Mouse (Mus musculus) hindbrain, embryonic 12.5 days (tissue): ENCODE measurements around the gene Esrrg. TPM values are rescaled to one million over a fixed set of nuclear protein-coding genes. Genes with fewer than 3 reads are reported as not detected.

ENCODE experiments used
- ATAC-seq: fragments of 200-750 bp; cut with Nextera tagmentation; 2 replicates; pipeline ENCODE4 v1.8.0; 2017; ENCODE audit warnings: moderate TSS enrichment; ENCODE audit not compliant: low FRiP score
- H3K27ac ChIP-seq: fragments of 300-500 bp; sonication (generic); 2 replicates; pipeline ENCODE4 v1.5.1; 2016; ENCODE audit warnings: mild to moderate bottlenecking
- H3K27me3 ChIP-seq: fragments of 300-500 bp; sonication (generic); 2 replicates; pipeline ENCODE4 v1.6.1; 2016; ENCODE audit warnings: mild to moderate bottlenecking
- H3K36me3 ChIP-seq: fragments of 300-500 bp; sonication (generic); 2 replicates; pipeline ENCODE4 v1.6.1; 2016; ENCODE audit warnings: mild to moderate bottlenecking
- H3K4me1 ChIP-seq: fragments of 300-500 bp; sonication (generic); 2 replicates; pipeline ENCODE4 v1.6.1; 2016
- H3K4me2 ChIP-seq: fragments of 300-500 bp; sonication (generic); replicated peaks from 2 replicates; pipeline ENCODE4 v1.6.1; 2016; ENCODE audit warnings: mild to moderate bottlenecking
- H3K4me3 ChIP-seq: fragments of 300-500 bp; sonication (generic); 2 replicates; pipeline ENCODE4 v1.5.1; 2016; ENCODE audit warnings: mild to moderate bottlenecking
- H3K9ac ChIP-seq: fragments of 300-500 bp; sonication (generic); 2 replicates; pipeline ENCODE4 v1.6.1; 2016; ENCODE audit warnings: mild to moderate bottlenecking, moderate library complexity
- H3K9me3 ChIP-seq: fragments of 300-500 bp; sonication (generic); replicated peaks from 2 replicates; pipeline ENCODE4 v1.6.1; 2016; ENCODE audit warnings: mild to moderate bottlenecking
- WGBS: fragments of 180-500 bp; shearing (Covaris S2); methylation state at CpG from one replicate; pipeline ENCODE4 v1.1.7; 2016; 5-methylcytosine and 5-hydroxymethylcytosine counted together
- polyA plus RNA-seq: library from polyadenylated mRNA; unstranded; fragments of >200 nt; fragmentation: Nextera tagmentation; extraction: Ambion mirVana; gene quantifications from 2 replicates; pipeline ENCODE4 v1.2.1, GENCODE M21; 2016

Gene Esrrg
- polyA plus RNA-seq, 1 experiment from 2014 or later: 19.3 TPM

- peak overlapping the region; percentile 79 for H3K4me2 ChIP-seq
- whole genome bisulfite sequencing: under 1% methylated on average over 72 of the region's 72 CpGs
- peak overlapping the region; percentile 43 for H3K4me3 ChIP-seq
- H3K9ac ChIP-seq: peak overlapping the region; percentile 61
- no peaks in the 10 kb centered on the region for H3K9me3 ChIP-seq
- H3K36me3 ChIP-seq: no peaks in the 10 kb centered on the region
- peaks cover 52% of the 10 kb centered on the region for H3K4me1 ChIP-seq
- 0 out of 2 replicates have a peak, but pooled peaks have one; percentile 35 for ATAC-seq
- H3K27ac ChIP-seq: no peak overlapping the region
- H3K27me3 ChIP-seq: peaks cover 75% of the 10 kb centered on the region
These were observed 646 bp downstream of the Esrrg start for GRCm38 (mm10) chr1:187609021-187609852.

DNA sequence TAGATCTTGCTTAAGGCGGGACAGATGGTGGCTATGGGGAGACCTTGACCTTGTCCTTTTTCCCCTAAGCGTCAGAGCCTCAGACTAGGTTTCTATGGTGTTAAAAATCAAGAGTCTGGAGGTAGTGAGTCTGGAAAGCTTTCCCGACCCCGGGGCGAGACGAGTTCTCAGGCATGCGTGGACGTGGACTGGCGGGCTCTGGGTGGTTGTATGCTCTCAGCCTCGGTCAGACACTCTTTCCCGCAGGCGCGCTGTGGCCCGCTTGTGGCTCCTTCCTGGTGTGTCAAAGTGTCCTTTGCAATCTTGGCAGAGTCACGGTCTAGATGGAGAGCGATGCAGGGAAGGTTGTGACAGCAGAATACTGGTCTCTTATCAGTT, 1.3 kb downstream of the Esrrg start:
- Histone ChIP-seq H3K4me1 (peaks cover 47% of the 10 kb centered on the region), H3K9ac (peak overlapping the region; percentile 61; the same call in 1 of the 2 replicates), H3K36me3 (no peaks in the 10 kb centered on the region), H3K4me2 (peak overlapping the region; percentile 79), H3K27ac (no peak overlapping the region), H3K9me3 (no peaks in the 10 kb centered on the region), H3K4me3 (peak overlapping the region; percentile 43), H3K27me3 (peaks cover 71% of the 10 kb centered on the region)
- no peak for ATAC-seq
- WGBS: 2% methylated on average over 16 of the region's 16 CpGs

DNA sequence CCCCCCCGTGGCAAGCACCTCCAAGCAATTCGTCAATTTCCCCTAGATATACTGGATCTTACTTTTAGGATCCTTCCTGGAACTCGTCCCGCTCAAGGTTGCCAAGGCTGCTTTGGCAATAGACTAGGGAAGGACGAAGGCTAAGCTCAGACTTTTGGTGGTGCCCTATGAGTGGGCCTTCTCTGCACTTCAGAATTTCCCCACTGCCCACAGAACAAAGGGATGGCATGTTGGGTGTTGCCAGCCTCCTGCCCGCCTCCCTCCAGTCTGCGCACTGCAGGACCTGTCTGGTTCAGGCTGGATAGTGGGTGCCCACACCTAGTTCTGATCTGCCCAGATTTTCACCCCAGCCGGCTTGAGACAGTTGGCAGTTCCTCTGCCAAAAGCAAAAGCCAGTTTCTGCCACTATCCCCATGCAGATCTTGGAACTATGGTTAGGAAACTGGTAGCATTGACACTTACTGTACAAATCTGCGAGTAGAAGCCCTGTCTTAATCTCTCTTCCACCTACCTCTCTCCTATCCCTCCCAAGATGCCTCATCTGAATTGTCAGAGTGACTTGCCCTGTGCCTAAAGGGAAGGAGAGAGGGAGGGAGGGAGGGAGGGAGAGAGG, 1.9 kb downstream of the Esrrg start:
- Histone ChIP-seq H3K27me3 (peaks cover 68% of the 10 kb centered on the region), H3K36me3 (no peaks in the 10 kb centered on the region), H3K9ac (no peak overlapping the region), H3K4me3 (no peak overlapping the region), H3K27ac (no peak overlapping the region), H3K4me2 (peak overlapping the region; percentile 79), H3K9me3 (no peaks in the 10 kb centered on the region), H3K4me1 (peaks cover 43% of the 10 kb centered on the region)
- no peak for ATAC-seq
- WGBS: 30% methylated on average over 8 of the region's 9 CpGs

GRCm38 (mm10) chr1:187611925-187612324, 3.3 kb downstream of the Esrrg start:
- Histone ChIP-seq H3K36me3 (no peaks in the 10 kb centered on the region), H3K9me3 (no peaks in the 10 kb centered on the region), H3K9ac (no peak overlapping the region), H3K27ac (no peak overlapping the region), H3K4me2 (no peak overlapping the region), H3K27me3 (peaks cover 54% of the 10 kb centered on the region), H3K4me1 (peaks cover 29% of the 10 kb centered on the region), H3K4me3 (no peak overlapping the region)
- no peak for ATAC-seq
- 38% methylated on average over 5 of the region's 5 CpGs for WGBS

DNA sequence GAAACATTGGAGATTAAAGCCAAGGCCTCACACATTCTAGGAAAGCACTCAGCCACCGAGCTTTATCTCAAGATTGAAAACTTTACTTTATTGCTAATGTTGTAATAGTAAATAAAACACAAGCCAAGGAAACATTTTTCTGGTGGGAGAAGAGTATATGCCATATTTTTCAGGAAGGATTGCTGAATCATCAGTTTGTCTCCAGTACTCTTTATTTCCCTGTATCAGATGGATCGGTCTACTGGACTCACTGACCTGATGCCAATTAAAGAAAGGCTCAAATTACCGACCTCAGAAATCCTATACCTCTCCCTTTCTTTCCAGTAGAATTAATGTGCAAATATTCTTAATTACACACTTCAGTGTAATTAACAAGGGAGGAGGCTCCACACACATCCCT, 4.7 kb downstream of the Esrrg start:
- no peak overlapping the region for H3K27ac ChIP-seq
- peaks cover 16% of the 10 kb centered on the region for H3K4me1 ChIP-seq
- no peak overlapping the region for H3K4me2 ChIP-seq
- H3K9me3 ChIP-seq: no peaks in the 10 kb centered on the region
- no peaks in the 10 kb centered on the region for H3K36me3 ChIP-seq
- ATAC-seq: no peak
- H3K4me3 ChIP-seq: no peak overlapping the region
- WGBS: 80% methylated on average over 3 of the region's 3 CpGs
- H3K9ac ChIP-seq: no peak overlapping the region
- peaks cover 40% of the 10 kb centered on the region for H3K27me3 ChIP-seq

DNA sequence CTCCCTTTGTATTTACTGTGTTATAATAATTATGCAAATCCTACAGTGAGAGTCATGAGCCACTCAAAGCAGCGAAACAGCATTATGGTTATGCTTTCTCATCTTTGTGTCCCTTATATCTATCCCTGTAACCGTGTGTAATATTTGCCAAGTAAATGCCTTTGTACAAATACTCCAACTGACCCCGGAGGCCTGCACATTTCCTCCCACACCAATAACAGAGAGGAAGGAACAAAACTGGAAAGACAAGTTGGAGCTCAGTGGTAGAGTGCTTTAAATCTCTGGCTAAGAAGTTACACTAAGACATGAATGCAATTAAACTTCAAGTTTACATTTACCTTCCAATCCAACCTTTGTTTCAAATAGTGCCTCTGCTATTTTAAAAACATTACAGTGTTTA, 15.4 kb downstream of the Esrrg start:
- Histone ChIP-seq H3K9ac (no peak overlapping the region), H3K9me3 (no peaks in the 10 kb centered on the region), H3K4me3 (no peak overlapping the region), H3K4me1 (no peaks in the 10 kb centered on the region), H3K36me3 (no peaks in the 10 kb centered on the region), H3K27me3 (no peaks in the 10 kb centered on the region), H3K27ac (no peak overlapping the region), H3K4me2 (no peak overlapping the region)
- WGBS: 85% methylated on average over 3 of the region's 3 CpGs
- no peak for ATAC-seq

DNA sequence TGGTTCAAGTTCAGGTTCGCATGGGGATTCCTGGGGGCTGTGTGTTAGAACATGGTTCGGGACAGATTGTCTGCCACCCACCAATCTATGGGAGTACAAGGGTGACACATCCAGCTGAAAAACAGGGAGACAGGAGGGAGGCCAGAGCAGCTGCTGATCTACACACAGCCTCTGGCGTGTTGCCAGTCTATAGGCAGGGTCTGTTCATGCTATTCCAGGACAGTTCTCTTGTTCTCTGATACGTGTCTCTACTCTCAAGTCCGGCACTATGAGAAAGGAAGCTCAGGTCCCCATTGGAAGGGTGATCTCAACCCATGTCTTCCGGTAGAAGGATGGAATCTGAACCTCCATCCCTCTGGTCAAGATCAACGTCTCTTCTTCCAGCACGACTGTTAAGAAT, 21.8 kb downstream of the Esrrg start:
- ATAC-seq: no peak
- Histone ChIP-seq H3K27ac (no peak overlapping the region), H3K4me2 (no peak overlapping the region), H3K4me3 (no peak overlapping the region), H3K9ac (no peak overlapping the region), H3K36me3 (no peaks in the 10 kb centered on the region), H3K9me3 (no peaks in the 10 kb centered on the region), H3K4me1 (no peaks in the 10 kb centered on the region), H3K27me3 (no peaks in the 10 kb centered on the region)
- WGBS: 87% methylated on average over 8 of the region's 8 CpGs

- ATAC-seq: no peak
- no peak overlapping the region for H3K4me3 ChIP-seq
- no peak overlapping the region for H3K4me2 ChIP-seq
- H3K27me3 ChIP-seq: no peaks in the 10 kb centered on the region
- H3K4me1 ChIP-seq: no peaks in the 10 kb centered on the region
- no peaks in the 10 kb centered on the region for H3K9me3 ChIP-seq
- no peaks in the 10 kb centered on the region for H3K36me3 ChIP-seq
- no peak overlapping the region for H3K27ac ChIP-seq
- H3K9ac ChIP-seq: no peak overlapping the region
- 65% methylated on average over 8 of the region's 8 CpGs for WGBS
These were observed 22.9 kb downstream of the Esrrg start for GRCm38 (mm10) chr1:187631486-187631885.

- WGBS: 80% methylated on average over 8 of the region's 8 CpGs
- Histone ChIP-seq H3K27me3 (no peaks in the 10 kb centered on the region), H3K4me1 (no peaks in the 10 kb centered on the region), H3K9me3 (no peaks in the 10 kb centered on the region), H3K4me2 (no peak overlapping the region), H3K27ac (no peak overlapping the region), H3K36me3 (no peaks in the 10 kb centered on the region), H3K9ac (no peak overlapping the region), H3K4me3 (no peak overlapping the region)
- ATAC-seq: no peak
These were observed 36.7 kb downstream of the Esrrg start for GRCm38 (mm10) chr1:187645258-187645657.

DNA sequence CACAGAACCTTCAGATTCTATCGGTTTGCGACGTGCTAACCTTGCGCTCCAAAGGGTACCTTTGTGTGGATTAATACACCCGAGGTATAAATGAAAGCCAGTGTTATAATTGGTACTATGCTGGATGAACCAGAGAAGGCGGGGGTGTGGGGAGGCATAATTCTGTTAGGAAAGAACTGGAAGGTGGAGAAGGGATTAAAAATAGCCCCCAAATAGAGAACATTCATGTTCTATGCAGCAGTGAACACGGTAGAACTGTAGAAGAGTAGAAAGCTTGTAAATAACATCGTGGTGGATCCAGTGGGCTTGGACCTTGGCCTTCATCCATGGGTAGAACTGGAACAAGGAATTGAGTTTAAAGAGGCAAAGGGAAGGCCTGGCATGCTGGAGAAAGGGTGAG, 40.0 kb downstream of the Esrrg start:
- Histone ChIP-seq H3K27me3 (no peaks in the 10 kb centered on the region), H3K9me3 (no peaks in the 10 kb centered on the region), H3K4me1 (peaks cover 10% of the 10 kb centered on the region), H3K27ac (no peak overlapping the region), H3K4me2 (no peak overlapping the region), H3K4me3 (no peak overlapping the region), H3K9ac (no peak overlapping the region), H3K36me3 (no peaks in the 10 kb centered on the region)
- 88% methylated on average over 8 of the region's 8 CpGs for WGBS
- no peak for ATAC-seq

DNA sequence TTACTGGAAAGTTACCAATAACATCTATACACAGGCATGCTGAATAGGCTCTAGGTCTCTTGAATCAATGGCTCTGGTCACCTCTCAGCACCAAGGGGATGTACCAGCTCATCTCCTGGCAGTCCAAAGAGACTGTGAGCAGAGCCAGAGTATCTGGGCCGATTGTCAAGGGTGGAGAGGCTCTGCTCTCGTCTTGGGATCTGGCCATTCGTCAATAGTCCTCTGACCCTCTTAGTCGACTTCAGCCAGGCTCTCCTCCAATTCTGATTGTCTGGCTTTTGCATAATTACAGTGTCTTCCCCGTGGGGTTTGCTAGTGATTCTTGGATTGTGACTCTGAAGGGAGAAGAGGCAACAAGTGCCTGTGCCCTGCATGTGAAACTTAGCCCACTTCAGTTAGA, 41.3 kb downstream of the Esrrg start:
- 50% methylated on average over 5 of the region's 5 CpGs for WGBS
- H3K4me2 ChIP-seq: no peak overlapping the region
- H3K9ac ChIP-seq: no peak overlapping the region
- H3K4me1 ChIP-seq: peaks cover 10% of the 10 kb centered on the region
- no peak overlapping the region for H3K4me3 ChIP-seq
- H3K27me3 ChIP-seq: no peaks in the 10 kb centered on the region
- H3K27ac ChIP-seq: no peak overlapping the region
- H3K9me3 ChIP-seq: no peaks in the 10 kb centered on the region
- ATAC-seq: no peak
- no peaks in the 10 kb centered on the region for H3K36me3 ChIP-seq

DNA sequence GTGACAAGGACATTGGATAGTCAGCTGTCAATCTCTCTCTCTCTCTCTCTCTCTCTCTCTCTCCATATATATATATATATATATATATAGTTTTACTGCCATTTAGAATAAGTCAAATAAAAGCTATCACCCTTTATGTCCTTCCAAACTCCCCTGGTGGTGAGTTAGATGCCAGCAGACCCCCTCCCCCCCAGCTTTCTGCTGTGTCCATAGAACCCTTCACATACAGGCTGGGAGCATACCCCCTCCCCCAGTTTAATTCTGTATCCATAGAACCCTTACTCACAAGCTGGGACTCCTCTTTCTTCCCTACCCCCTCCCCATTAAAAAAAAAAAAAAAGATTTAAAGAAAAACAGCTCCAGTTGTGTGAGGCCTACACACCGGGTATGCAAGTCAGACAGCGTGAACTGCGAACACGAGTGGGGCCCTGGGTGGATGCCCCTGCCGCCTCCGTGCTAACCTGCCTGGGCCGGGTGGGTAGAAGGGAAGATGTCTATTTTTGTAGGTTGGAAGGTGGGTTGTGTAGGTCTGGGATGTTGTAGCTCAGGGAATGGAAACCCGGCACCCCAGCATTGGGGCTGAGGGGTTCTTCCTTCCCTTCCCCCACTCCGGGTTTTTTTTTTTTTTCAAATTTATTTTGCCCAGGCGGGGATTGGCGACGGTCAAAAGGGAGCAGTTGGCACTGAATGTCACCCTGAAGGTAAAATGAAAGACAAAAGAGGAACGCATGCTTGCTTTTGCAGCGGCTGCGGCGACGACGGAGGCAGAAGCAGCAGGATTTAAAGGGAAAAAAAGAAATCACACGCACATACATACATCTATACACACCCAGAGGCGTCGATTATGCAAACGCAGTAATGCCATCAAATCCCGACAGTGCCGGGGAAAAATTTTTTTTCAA, 42.4 kb downstream of the Esrrg start:
- Histone ChIP-seq H3K4me1 (peaks cover 10% of the 10 kb centered on the region), H3K9ac (peak overlapping the region; percentile 89), H3K27me3 (no peaks in the 10 kb centered on the region), H3K36me3 (no peaks in the 10 kb centered on the region), H3K9me3 (no peaks in the 10 kb centered on the region), H3K4me2 (peak overlapping the region; percentile 92), H3K4me3 (peak overlapping the region; percentile 68), H3K27ac (peak overlapping the region; percentile 77)
- ATAC-seq: peak; percentile 33
- 8% methylated on average over 24 of the region's 24 CpGs for WGBS
